Mouse (Mus musculus): ENCODE results near the gene Plxna1.

Plxna1 gene

GRCm38 (mm10) chr6:89360709-89361417 lies 1.6 kb downstream of the Plxna1 start:
- no peak for DNase-seq

DNA sequence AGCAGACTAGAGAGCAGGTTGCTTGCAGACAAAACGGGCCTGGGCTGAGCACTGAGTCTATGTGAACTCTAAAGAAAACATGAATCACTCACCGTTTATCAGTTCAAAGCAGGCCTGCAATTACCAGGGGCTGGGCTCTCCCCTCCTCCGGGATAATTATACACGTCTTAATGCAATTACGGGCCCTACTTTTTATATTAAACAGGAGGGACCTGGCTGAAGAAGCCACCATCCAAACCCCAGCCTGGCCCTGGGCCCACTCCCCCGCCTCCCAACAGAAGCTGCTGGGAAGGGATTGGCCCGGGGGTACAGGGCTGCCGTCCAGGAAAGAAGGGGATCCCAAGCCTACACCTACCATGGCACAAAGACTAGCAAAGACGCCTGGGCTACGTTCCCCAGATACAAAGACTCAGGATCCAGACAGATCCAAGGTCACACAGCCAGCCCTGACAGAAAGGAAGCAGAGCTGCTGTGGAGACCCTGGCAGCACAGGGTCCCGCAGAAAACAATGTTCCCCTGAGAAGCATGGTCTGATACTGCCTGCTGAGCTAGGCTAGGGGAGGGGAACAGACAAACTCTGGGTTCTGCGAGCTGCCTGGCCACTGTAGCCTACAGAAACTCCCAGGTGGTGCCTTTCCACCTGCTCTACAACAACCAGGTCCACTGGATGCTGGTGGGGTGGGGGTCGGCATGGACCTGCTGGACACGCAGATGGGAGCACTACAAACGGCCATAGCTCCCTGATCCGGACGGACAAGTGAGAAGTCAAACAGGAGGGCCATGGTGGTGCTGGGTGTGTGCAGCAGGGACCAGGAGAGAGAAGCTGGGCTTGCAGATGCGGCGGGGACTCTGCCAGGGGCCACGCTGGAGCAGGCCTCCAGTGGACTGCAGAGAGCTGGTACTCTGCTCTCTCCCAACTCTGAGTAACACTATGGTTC lies 2.4 kb downstream of the Plxna1 start:
- no peak for DNase-seq

DNA sequence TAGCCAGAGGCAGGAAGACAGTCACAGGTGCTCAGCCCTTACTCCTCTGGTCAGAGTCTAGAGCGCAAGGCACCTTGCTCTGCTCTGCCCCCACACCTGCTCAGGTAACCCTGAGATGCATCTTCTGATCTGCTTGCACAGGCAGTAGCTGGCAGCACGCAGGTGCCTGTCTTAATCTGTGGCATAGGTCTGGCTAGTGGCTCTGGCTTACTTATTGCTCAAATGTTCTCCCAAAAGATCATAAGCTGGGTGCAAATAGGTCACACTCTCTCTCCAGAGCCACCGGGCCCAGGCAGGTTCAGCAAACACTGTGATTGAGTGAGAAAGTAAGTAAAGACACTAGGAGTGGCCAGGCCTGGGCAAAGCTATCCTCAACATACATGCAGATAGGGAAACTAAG lies 3.2 kb downstream of the Plxna1 start:
- DNase-seq, result no peak

GRCm38 (mm10) chr6:89355661-89356060 lies 6.8 kb downstream of the Plxna1 start:
- no peak for DNase-seq

DNA sequence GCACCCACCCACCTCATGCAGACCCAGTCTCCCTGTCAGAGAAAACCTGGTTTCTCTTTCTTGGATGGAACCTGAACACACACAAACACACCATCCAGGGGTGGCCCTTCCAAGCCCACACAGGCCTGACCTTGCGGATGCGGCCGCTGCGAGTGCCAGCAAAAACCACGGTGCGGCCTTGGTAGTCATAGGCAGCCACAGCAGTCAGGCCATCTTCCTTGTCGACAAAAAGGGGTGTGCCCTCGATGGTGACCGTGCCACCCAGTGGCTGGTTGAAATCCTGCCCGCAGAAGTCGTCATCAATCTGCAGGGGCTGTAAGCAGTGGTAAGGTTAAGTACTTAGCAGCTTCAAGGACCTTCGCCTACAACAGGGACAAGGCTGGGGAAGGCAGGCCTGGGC lies 7.7 kb downstream of the Plxna1 start:
- DNase-seq, result no peak

- DNase-seq, result no peak
Observed at GRCm38 (mm10) chr6:89354076-89354475, 8.3 kb downstream of the Plxna1 start.

DNA sequence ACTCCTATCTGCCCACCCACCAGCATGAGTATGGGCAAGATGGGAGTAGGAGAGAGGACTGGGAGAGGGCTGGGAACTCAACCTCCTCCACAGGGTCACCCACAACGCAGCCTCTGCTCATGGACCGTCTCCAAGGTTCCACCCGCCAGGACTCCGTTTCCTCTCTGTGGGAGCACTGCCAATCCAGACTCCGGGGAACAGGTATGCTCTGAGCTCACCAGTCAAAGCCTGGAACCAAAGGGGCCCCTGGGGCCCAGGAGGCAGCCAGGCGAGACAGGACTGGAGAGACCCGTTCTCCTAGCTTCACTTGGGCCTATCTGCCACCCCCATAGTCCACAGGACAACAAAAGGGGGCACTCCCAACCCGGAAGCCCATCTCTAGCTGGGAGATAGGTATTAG lies 9.3 kb downstream of the Plxna1 start:
- peak; percentile 73 to 74 for DNase-seq

- DNase-seq, result peak; percentile 66 to 71
Observed at GRCm38 (mm10) chr6:89351441-89352137, 10.8 kb downstream of the Plxna1 start.

DNA sequence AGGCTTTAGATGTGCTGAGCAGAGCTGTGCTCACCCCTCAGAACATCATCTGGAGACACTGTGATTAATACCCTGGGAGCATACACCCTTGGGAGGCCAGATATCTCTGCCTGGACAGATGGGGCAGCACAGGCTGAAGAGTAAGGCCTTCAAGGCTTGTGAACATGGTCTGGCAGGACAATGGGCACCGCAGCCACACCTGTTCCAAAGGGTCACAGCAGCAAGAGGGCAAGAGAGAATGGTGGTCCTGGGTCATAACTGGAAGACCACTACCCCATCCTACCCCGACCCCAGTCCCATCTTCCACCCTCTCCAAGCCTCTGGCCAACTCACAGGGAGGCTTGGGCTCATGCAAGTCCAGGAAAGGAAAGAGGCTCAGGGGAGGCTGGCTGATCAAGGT lies 11.9 kb downstream of the Plxna1 start:
- DNase-seq, result no peak

GRCm38 (mm10) chr6:89350037-89350515 lies 12.3 kb downstream of the Plxna1 start:
- peak in 1 of 2 experiments; percentile 35 for DNase-seq

DNA sequence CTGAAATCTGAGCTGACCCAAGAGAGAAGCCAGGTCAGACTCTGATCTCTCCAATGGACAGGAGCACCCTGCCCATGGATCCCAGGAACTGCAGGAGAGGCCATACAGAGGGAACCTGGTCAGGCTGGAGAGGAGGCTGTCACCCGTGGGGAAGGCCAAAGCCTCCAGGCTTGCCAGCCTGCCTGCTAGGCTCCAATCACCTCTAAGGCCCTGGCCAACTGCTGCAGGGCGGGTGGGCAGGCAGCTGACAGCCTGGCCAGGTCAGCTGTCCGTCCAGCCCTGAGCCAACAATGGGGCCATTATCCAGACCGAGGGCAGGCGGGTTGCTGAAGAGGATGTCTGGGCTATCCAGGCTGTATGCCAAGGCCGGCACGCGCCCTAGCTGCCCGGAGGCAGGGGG lies 14.1 kb downstream of the Plxna1 start:
- no peak for DNase-seq

GRCm38 (mm10) chr6:89347792-89348191 lies 14.6 kb downstream of the Plxna1 start:
- peak in 1 of 2 experiments; percentile 53 for DNase-seq

DNA sequence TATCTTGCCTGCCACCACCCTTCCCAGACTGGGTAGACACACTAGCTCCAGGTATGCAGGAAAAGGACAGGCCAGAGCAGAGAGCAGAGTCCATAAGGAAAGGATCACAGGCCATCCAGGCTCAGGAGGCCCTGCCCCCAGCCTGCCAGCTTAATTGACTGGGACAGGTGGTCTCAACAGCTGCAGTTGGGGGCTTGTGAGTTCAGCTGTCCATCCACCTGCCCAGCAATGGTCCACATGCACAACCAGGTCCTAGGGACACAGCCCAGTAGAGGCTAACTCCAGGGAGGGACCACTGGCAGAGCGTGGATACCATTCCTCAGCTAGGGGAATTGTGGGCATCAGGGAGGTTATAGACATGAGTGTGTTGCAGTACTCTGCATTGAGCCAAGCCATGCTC lies 16.6 kb downstream of the Plxna1 start:
- no peak for DNase-seq

DNA sequence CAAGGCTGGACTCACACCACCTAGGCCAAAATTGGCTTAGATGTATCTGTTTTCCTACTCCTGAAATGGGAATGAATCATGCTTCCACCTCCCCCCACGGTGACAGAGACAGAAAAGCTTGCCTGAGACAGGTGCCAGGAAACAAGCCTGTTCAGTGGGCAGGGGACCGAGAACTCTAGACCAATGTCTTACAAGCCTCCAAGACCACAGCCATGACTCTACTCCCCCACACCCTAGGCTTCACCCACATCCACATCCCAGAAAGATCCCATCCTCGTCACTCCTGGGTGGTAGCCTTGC lies 17.0 kb downstream of the Plxna1 start:
- no peak for DNase-seq

DNA sequence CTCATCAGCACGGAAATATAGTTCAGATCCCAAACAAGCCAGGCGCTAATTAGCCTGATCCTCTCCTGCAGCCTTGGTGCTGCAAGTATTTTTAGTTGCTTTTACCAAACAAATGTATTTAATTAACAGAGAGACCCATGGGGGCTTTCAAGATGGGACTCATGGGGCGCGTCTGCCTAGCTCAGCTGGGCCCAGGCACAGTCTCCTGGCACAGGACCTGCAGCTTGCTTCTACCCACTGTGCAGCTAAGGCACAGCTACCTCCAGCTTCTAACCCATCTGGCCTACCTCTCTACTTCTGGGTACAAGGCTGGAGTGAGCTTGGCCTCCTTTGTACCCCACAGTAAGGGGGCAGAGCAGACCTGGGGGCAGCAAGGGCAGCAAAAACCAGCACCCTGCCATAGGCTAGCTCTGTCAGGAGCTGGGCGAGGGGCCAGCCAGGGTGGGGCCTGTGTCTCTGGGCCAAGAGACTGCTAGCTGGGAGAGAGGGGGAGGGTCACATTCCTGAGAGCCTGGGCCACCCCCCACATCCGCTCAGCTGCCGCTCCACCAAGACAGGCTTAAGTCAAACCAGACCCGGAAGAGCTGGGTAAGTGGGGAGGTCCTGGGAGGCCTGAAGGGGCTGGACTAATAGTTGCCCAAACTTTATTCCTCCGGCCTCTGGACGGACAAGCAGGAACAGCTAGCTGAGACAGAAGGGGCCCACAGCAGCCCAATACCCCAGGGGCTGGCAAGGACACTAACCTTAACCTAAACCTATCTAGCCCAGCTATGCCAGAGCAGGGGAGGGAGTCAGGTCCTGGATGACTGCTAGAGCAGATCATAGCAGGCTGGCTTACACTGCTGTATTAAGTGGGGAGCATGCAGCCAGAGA lies 17.6 kb downstream of the Plxna1 start:
- DNase-seq, result peak; percentile 95 to 96

GRCm38 (mm10) chr6:89341981-89342380 lies 20.4 kb downstream of the Plxna1 start:
- DNase-seq, result no peak

- DNase-seq, result peak; percentile 64 to 73
Observed at GRCm38 (mm10) chr6:89339447-89339846, 23.0 kb downstream of the Plxna1 start.

DNA sequence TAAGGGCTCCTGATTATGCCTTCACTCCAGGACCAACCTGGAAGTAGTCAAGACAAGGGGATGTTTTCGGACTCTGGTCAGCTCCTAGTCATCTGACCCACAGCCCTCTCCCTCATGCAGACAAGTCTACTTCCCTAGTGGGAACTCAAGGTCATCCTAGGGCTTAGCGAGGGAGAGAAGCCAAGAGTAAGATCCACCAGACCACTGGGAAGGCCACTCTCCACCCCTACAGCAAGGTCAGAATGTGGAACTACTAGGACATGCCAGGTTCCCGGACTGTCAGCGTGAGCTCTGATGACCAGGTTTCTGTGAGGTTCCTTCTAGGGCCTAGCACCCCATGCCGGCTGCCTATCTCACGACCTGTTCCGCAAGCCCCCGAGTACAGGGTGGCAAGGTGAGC lies 23.7 kb downstream of the Plxna1 start:
- no peak for DNase-seq

DNA sequence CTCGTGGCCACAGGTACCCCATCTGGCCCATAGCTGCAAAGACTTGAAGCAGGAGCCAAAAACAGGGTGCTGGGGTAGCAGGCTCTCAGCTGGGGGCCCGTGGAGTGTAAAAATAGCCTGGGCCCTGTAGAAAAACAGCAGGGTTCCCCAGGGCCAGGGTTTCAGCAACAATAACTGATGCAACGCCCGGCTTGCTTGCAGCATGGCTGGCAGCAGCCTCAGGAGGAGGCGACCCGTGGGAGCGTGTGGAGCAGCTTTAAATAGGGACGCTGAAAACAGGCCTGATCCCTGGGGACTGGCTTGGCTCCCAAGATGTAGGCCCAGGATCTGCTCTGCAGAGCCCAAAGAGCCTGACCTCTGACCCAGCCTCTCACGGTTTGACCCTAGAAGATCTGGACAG lies 24.8 kb downstream of the Plxna1 start:
- no peak for DNase-seq

DNA sequence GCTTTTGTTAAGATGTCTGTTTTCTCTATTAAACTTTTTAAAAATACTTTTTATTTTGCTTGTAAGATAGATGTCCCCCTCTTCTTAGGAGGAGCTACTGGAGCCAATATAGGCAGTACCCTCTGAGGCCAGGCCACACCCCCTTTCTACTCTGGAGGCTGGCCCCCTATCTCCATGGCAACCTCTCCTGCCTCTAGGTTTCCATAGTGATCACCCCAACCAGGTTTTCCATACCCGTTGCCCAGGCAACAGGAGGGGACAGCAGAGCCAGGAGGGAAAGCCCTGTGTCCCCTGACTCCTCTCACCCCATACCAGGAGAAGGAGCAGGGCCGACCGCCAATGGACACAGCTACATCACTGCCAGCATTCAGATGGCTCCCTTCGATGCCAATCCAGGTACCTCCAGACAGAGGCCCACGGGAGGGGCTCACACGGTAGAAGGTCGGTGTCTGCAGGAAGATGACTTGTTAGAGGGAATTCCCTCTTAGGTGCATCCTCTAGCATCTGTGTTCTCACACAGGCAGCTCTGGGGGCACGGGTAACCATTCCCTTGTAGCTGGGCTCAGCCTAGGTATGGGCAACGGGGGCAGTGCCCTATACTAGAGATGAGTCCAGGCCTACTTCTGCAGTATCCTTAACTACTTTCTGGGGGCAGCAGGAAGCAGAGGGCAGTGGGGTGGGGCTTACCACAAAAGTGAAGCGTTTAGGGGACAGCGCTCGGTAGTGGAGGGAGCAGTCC lies 28.3 kb downstream of the Plxna1 start:
- DNase-seq, result no peak

GRCm38 (mm10) chr6:89330957-89331356 lies 31.5 kb downstream of the Plxna1 start:
- no peak for DNase-seq

DNA sequence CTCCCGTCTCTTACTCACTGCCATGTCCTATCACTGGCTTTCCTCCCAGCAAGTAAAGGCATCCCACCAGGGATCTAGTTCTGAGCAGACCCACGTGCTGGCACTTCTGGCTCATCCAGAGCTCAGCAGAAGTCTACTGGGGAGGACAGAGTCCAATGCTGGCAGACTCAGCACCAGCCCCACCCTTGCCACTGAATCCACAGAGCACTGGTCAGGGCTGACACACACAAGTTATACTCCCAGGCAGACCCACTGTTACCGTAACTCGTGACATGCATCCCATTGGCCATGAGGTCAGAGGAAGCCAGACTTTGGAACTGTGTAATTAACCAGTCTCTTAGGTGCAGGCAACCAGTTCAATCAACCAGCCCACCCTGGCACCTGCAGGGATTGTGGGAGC lies 33.8 kb downstream of the Plxna1 start:
- DNase-seq, result peak; percentile 52 to 68

All from kidney, postnatal 36 days (tissue).